Mouse (Mus musculus): Measurements from ENCODE around the gene Gnl1.
"Not testable (repeated sequence)": the region's sequence is repeated elsewhere in the genome, so short reads cannot be mapped to it uniquely, and the experiment has no call there.

The Gnl1 gene

DNA sequence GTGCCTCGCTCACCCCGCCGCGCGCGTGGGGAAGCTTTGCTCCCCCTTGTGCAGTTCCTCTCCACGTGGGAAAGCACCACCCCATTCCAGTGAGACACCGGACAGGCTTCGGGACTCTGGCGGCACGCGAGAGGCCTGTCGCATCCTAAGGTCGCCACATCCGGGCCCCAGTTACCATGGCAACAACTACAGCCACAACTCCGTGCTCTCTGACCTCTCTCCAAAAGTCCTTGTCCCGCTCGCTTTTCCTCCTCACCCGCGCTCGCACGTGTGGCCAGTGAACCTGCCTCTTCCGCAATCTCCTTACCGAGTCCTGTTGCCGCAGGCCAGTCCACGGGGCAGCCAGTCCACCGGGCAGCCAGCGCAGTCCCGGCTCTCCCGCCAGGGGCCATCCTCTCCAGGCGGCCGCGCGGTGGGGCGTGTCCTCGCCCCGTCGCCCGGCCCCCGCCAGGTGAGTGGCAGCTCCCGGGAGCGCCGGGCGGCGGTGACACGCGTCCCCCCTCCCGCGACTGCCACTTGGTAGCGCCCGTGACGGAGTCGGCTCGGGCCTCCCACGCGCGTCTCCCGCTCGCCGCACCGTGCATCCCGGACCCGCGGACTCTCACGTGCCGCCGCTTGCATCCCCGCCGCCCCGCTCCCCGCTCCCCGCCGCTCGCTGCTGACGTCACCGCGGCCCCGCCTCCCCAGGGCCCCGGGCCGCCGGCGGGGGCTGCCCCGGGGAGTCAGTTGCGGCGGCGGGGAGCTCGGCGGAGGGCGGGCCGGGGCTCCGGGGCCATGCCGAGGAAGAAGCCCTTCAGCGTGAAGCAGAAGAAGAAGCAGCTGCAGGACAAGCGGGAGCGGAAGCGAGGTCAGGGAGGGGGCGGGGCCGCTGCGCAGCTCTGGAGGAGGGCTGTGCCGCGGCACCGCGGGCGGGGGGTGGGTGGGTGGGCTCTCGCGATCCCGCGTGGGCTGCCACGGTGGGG is at the start of gene Gnl1, which contains the start of gene Prr3:
Gene Gnl1 (plus strand): TSS at position 451 of the 962 bp plus-strand sequence.
Gene Prr3 (minus strand): TSS at position 836 of the 962 bp plus-strand sequence.
- DNase-seq = peak; percentile 93

DNA sequence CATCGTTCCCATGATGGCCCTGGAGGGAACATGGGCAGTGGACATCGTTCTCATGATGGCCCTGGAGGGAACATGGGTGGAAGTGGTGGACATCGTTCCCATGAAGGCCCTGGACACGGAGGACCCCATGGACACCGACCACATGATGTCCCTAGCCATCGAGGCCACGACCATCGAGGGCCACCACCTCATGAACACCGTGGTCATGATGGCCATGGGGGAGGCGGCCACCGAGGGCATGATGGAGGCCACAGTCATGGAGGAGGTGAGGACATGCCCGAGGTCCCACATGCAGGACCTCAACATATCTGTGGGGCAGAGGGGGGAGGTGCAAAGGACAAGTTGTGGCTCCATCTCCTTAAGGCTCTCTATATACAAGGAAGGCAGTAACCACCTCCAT is 49.0 kb upstream of the Gnl1 start:
- no peak for DNase-seq

DNA sequence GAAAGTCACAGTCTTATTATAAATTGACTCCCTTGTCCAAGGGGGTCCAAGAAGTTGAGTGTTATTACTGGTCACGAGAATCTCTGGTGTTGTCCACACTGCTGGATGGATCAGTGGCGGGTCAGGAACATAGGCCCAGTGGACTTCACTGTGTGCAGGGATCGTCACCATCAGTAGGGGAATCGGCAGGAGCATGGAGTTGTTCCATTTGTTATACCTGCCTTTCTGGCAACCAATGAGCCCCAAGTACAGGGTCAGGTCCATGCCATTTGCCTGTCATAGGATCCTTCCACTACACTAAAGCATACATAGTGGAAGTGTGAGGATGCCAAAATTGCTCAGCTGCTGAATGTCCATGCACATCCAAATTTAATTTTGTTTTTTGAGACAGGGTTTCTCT is 47.0 kb upstream of the Gnl1 start:
- no peak for DNase-seq

DNA sequence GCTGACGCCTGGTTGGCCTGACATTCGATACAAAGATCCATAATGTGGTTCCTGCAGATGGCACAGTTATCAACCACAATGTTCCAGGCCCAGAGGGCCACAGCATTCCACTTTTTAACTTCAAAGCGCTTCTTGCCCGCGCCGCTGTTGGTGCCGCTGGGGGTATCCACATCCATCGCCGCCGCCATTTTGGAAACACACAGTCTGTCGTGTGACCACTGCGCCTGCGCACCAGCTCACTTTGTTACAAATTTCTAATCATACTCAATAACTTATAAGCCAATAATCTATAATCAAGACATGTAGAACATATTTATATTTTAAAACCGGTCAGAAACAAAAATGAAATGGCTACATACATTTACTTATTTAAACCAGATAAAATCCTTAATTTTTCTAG is 43.9 kb upstream of the Gnl1 start:
- DNase-seq = not testable (repeated sequence)

DNA sequence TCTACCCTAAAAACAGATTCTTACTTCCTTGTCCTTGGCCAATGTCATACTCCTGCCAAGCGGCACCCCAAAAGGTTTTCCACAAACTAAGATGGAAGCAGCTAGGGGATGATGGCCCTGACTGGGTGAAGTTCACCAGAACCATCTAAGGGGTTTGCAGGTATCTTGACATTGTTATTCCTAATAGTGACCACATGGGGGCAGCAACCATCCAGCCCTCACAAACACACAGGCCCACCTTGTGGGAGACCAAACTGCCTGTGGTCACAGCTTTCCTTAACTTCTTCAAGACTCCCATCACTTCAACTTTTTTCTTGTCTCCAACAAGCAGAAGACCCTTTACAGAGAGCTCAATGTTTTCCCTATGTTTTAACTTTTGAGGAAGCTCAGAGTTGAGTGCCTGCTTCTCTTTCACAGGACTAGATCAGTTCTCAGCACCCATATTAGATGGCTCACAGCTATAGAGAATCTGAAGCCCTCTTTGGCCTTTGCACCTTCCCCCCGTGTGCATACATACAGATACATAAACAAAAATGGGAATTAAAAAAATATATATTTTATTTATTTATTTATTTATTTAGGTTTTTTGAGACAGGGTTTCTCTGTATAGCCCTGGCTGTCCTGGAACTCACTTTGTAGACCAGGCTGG is 41.8 kb upstream of the Gnl1 start:
- DNase-seq = peak; percentile 47

DNA sequence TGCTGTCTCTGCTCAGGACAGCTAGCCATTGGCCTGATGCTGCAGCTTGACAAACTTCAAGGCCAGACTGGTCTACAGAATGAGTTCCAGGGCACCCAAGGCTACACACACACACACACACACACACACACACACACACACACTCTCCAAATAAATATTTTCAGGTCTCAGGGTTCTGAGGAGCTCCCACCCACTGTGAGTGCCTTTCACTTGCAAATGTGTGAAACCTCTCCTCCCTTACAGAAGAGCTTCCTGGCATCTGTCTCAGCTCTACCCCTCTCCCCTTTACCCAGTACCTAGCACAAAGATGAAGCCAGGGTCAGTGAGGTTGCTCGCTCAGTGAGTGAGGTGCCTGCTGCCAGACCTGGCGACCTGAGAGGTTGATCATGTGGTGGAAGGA is 40.5 kb upstream of the Gnl1 start:
- DNase-seq = no peak

DNA sequence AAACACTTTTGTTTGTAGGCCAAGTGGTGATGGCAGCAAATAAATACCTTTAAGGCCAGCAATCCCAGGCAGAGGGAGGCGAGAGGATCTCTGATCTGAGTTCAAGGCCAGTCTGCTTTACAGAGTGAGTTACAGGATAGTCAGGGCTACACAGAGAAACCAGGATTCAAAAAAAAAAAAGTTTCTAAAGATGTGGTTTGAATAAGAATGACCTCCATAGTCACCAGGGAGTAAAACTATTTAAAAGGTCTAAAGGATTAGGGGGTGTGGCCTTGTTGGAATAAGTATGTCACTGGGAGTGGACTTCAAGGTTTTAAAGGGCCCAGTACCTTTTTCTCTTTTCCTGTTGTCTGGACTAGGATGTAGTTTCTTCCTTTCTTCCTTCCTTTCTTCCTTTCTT is 39.7 kb upstream of the Gnl1 start:
- DNase-seq = no peak

DNA sequence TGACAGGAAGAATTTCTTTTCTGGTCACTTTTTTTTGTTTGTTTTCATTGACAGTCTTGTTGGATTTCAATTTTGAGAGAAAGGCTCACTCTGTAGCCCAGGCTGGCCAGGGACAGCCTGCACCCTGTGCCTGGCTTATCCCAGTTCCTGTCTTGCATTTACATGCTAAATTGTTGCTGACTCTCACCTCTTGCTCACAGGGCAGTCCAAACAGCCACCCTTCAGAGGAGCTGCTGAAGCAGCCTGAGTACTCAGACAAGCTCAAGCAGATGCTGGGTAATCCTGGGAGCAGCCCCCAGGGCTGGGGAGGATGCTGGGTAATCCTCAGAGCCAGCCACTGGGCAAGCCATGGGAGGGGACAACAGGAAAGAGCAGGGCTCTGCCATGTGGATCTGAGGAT is 28.7 kb upstream of the Gnl1 start:
- not testable (repeated sequence) for DNase-seq

DNA sequence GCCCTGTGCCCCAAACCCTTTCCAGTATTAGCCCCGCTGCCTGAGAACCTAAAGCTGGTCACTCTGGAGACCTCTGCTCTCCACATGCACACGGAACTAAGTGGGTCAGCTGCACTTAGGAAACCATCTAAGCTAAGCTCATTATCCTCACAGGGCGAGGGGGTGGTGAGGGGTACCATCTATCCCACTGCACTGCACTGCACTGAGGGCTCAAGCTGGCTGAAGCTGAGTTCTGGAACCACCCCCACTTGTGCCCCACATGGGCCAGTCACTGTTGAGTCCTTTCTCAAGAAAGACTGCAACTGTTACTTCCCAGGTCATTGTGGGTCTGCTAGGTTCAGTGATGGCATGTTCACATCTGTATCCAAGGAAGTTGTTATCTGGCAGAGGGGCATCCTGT is 27.1 kb upstream of the Gnl1 start:
- DNase-seq = not testable (repeated sequence)

DNA sequence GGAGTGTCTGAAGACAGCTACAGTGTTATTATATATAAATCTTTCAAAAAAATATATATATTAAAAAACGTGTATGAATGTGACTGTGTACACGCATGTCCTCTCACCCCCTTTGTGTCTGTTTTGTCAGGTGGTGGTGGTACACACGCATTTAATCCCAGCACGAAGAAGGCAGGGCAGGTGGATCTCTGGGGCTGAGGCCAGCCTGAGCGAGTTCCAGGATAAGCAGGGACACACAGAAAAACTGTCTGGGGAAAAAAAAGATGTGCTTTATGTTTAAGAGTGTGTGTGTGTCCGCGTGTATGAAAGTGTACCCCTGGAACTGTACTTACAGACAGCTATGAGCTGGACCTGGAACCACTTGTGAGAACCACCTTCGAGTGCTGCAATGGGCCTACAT is 25.0 kb upstream of the Gnl1 start:
- DNase-seq = no peak

DNA sequence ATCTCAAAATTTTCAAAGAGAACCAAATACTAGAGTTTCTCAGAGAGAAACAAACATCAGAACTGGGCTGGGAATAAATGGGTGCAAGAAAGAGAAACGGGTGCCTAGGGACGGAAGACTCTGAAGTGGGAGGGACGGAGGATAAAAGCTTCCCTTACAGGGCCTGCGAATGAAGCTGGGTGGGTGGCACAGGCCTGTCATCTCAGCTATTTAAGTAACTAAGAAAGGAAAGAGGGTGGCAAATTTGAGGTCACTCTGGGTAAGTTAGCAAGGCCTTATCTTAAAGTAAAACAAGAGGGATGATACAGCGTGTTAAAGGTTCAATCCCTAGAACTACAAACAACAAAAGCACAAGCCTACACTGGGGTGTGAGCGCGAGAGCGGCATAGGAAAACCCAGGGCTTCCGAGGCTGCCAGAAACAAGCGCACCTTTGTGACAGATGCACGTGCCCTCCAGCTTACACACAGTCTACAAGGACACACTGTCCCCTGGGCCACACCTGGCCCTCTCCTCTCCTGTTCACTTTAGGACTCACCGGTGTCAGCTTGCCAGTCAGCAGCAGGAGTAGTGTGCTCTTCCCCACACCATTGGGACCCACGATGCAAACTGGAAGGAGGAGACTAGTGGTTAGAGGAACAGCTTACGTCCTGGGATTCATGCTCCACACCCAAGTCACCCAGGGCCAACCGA is 21.0 kb upstream of the Gnl1 start:
- DNase-seq = no peak

DNA sequence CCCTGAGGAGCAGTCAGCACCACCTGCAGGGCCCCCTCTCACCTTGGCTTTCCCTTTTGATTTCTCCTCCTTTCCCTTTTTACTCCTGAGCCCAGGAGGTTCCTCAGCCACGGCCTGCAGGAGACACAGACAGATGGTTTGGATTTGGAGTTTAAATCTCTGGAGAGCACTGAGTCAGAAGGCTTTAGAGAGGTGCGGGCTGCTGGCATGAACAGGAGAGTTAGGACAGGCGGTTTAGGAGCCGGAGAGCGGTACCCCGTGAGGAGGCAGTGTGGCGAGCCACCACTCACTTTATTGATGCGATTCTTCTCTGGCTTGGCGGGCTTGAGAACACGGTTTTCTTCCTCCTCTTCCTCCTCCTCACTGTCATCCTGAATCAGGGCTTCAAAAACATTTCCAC is 16.4 kb upstream of the Gnl1 start:
- no peak for DNase-seq

DNA sequence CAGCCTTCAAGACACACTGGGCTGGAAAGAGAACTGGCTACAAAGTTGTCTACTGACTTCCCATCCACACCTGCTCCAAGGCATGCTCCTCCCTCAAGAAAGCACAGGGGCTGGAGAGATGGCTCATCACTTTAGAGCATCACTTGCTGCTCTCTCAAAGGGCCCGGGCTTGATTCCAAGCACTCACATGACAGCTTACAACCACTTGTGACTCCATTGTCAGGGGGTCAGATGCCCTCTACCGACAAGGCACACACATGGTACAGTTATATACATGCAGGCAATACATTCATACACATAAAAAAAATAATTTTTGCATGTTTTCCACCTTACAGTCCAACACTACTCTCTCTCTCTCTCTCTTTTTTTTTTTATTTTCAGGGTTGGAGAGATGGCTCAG is 12.0 kb upstream of the Gnl1 start:
- DNase-seq = no peak

DNA sequence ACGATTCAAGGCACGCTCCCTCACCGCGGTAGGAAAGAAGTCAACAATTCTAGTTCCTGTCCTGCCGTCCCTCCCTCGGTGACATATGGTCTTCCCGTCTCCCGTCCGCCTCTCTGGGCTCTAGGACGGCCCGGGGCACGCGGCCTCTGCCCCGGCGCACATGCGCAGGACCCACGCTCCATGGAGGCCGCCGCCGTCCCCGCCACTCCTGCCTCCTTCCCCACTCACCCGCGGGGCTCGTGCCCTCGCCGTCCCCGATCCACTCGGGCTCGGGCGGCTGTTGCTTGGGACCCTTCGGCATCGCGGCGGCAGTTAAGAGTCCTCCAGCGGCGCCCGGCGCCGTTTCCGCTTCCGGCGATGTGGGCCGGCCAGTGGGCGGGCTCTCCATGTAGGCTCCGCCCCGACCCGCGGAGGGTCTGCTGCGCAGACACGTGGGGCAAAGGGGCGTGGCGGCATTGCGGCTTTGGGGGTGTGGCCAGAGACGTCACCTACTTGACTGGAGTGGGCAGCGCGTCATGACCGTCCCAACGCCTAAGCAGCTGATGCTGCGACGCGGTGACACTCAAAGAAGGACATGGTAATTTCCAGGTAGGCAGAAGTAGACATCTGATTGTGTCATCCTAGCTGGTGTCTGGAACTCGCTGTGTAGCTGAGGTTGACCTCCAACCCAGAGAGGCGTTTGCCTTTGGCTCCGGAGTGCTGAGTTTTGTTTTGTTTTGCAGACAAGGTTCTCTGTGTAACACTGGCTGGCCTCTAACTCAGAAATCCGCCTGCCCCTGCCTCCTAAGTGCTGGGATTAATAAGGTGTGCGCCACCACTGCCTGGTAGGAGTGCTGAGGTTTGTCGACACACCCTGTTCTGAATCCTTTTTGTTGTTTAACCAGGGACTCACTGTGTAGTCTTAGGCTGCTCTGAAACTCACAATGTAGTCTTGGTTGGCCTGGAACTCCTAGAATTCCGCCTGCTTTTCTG is 9.9 kb upstream of the Gnl1 start, which contains the start of gene Abcf1:
Gene Abcf1 (minus strand): TSS at position 344 of the 972 bp plus-strand sequence.
- DNase-seq = peak; percentile 99

DNA sequence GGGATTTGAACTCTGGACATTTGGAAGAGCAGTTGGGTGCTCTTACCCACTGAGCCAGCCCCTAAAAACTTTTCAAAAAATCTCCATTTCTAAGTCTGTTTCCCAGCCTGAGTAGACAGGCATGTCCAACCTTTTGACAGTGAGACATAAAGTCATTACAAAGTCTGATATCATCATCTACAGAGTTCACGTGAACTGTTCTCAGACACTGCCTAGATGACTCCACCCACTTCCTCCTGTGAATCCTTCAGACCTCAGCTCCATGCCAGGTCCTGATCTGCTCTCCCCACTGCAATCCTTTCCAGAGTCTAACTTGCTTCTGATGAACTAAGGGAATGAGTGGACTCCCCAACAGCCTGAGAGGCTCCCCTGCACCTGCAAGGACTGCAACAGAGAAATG is 7.5 kb upstream of the Gnl1 start:
- no peak for DNase-seq

DNA sequence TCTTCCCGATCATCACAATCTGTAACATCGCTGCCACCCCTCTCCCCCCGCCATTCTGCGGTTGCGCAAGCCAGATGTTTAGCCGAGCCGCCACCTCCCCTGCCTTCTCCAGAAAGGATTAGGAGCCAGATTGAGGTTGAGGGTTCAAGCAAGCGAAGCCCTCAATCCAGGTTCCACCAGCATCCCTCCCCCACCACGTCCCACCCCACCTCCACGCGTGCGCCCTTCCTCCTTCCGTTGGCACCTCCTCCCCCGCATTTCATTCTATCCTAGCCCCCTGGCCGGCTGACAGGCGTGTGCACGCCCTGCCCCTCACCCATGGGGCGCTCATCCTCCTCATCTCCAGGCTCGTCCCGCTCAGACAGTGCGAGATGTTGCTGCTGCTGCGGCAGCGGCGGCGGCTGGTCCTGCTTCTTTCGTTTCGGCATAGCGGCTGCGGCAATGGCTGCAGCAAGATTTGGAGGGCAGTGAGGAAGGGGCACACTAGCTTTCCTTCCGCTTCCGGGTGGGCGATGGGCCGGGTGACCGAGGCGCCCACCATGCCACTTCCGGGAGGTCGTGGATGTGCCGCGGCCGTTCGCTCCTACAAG is 745 bp upstream of the Gnl1 start:
- peak; percentile 91 for DNase-seq

DNA sequence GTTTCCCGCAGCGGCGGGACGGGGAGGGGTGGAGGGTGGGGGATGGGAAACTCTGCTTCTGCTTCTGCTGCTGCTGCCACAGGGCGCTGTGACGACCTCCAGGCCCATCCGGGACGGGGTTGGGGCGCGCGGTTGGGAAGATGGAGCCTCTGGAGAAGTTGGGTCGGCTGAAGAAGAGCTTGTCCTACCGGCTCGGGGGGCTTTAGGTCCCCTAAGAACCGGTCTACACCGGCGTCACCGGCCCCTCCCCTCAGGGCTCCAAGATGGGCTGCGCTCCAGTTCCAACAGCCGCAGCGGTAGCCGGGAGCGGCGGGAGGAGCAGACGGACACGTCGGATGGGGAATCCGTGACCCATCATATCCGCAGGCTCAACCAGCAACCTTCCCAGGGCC is 708 bp downstream of the Gnl1 start:
- peak; percentile 52 for DNase-seq

DNA sequence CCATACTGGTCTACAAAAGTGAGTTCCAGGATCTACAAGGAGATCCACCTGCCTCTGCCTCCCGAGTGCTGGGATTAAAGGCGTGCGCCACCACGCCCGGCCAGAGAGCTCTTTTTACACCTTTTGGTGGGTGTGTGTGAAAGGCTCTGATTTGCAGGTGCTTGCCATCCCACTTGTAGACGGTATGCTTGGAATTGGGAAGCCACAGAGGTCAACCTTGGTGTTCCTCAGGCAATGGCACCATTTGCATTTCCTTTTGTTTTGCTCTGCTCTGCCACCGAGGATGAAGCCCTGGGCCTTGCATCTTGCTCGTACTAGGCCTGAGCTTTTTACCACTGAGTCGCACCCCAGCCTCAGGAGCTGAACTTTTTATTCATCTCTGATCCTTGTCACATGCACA is 2.1 kb downstream of the Gnl1 start:
- no peak for DNase-seq

DNA sequence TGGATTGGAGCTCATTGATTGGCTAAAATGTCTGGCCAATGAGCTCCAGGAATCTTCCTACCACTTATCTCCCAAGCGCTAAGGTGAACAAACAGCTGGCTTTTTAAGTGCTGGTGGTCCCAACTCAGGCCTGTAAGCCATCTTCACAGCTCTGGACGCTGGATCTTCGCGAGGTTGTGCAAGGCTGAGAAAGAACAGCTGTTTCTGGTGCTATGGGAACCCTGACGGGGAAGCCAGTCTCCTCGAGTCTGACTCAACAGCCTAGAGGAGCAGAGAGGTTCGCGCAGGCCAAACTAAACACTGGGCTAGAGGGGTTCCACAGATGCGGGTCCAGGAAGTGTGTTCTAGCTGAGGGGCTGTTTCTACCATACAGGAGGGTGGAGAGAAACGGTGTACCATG is 12.1 kb downstream of the Gnl1 start:
- no peak for DNase-seq

DNA sequence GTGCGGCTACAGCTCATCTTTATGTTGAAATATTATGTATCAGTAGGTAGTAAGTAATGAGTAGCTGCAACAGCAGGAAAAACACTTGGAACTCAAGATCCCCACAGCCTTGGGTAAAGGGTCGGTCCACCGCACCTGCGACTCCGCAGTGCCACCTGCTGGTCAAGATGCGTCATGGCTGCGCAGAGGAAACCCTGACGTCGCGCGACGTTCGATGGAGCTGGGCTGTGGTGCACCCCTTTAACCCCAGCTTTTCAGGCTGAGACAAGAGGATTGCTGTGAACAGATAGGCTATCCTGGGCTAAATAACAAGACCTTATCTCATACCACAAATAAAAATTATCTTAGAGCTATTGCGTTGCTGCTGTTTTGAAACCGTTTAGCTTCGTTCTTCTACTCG is 14.0 kb downstream of the Gnl1 start:
- peak; percentile 81 for DNase-seq

DNA sequence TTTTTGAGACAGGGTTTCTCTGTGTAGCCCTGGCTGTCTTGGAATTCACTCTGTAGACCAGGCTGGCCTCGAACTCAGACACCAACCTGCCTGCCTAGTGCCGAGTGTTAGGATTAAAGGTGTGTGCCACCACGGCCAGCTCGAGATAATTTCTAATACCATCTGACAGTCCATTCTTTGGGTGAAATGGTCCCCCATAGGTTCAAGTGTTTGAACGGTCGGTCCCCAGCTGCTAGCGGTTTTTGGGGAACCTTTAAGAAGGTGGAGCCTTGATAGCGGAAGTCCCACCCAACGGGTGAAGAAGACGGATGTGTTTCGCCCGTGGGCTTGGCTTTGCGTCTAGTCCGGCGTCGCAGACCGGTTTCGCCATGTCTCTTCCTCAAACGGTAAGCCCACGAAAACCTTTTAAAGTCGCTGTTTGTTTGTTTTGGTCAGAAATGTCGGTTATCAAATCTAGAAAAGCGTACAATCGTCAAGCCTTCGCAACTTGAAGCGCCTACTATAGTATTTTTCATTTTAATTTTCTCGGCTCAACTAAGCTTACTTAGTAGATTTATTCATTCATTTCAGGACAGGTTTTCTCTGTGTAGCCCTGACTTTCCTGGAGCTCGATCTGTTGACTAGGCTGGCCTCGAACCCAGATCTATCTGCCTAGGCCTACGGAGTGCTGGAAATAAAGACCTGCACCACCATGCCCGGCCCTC is 14.7 kb downstream of the Gnl1 start:
- peak; percentile 86 for DNase-seq
